Mouse (Mus musculus) splenic B cell, adult 2 months (primary cell): ENCODE data around the gene Nasp.
A peak's percentile ranks its signal among the peaks of the same experiment; 100 is the strongest.
"Not testable (repeated sequence)": the region's sequence is repeated elsewhere in the genome, so short reads cannot be mapped to it uniquely, and the experiment has no call there.

Source experiments
- DNase-seq: peaks from one replicate; pipeline ENCODE4 v3.0.0-alpha.2; 2011; ENCODE audit warnings: low read depth, low spot score
- H3K27me3 ChIP-seq: 2 replicates; pipeline ENCODE4 v1.6.1; 2012; ENCODE audit warnings: mild to moderate bottlenecking, low read length, moderate library complexity, mixed read lengths; ENCODE audit not compliant: control insufficient read depth, poor library complexity, insufficient read depth, severe bottlenecking
- H3K36me3 ChIP-seq: 2 replicates; pipeline ENCODE4 v1.6.1; 2012; ENCODE audit warnings: mild to moderate bottlenecking, low read length, moderate library complexity, mixed read lengths; ENCODE audit not compliant: control insufficient read depth, poor library complexity, insufficient read depth, severe bottlenecking

The Nasp gene

GRCm38 (mm10) chr4:116627722-116628662 lies at the start of gene Nasp:
TSS of gene Nasp (minus strand) at chr4:116627941.
- DNase-seq: peak; percentile 93
- Histone ChIP-seq H3K27me3 (no peaks in the 10 kb centered on the region), H3K36me3 (no peaks in the 10 kb centered on the region)

- DNase-seq: no peak
These were observed 48.3 kb upstream of the Nasp start for GRCm38 (mm10) chr4:116676027-116676426.

DNA sequence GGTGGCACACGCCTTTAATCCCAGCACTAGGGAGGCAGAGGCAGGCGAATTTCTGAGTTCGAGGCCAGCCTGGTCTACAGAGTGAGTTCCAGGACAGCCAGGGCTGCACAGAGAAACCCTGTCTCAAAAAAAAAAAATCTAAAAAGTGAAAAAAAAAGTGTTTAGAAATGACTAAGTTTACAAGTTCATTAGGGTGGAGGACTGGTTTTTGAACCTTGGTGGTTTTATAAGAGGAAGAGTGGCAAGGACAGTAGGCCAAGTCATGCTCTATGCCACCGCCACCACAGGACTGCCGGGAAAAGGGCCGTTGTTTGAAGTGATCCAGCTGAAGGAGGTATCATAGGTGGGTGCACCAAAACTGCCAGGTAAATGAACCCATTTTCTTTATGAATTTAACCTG lies 47.0 kb upstream of the Nasp start:
- not testable (repeated sequence) for H3K27me3 ChIP-seq, DNase-seq, H3K36me3 ChIP-seq

More at GRCm38 (mm10) chr4:116676027-116676426, 48.3 kb upstream of the Nasp start:
- Histone ChIP-seq H3K27me3 (no peaks in the 10 kb centered on the region), H3K36me3 (no peaks in the 10 kb centered on the region)

- DNase-seq: no peak
- Histone ChIP-seq H3K27me3 (no peaks in the 10 kb centered on the region), H3K36me3 (no peaks in the 10 kb centered on the region)
These were observed 45.0 kb upstream of the Nasp start for GRCm38 (mm10) chr4:116672785-116673184.

DNA sequence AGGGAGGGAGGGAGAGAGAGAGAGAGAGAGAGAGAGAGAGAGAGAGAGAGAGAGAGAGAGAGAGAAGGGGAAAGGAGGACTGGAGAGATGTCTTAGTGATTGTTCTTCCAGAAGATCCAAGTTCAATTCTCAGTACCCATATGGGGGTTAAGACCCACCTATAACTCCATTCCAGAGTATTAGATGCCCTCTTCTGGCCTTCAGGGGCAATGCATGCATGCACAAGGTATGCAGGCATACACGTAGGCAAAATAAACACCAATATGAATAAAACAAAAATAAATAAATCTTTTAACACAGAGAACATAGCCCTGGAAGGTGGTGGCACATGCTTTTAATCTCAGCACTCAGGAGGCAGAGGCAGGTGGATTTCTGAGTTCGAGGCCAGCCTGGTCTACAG lies 41.5 kb upstream of the Nasp start:
- no peaks in the 10 kb centered on the region for H3K36me3 ChIP-seq
- DNase-seq: peak; percentile 31
- no peaks in the 10 kb centered on the region for H3K27me3 ChIP-seq

- no peaks in the 10 kb centered on the region for H3K36me3 ChIP-seq
- peak; percentile 57 for DNase-seq
- no peaks in the 10 kb centered on the region for H3K27me3 ChIP-seq
These were observed 40.4 kb upstream of the Nasp start for GRCm38 (mm10) chr4:116668145-116668544.

- Histone ChIP-seq H3K36me3 (no peaks in the 10 kb centered on the region), H3K27me3 (no peaks in the 10 kb centered on the region)
- peak; percentile 30 for DNase-seq
These were observed 38.9 kb upstream of the Nasp start for GRCm38 (mm10) chr4:116666625-116667024.

GRCm38 (mm10) chr4:116661998-116662397 lies 34.3 kb upstream of the Nasp start:
- Histone ChIP-seq H3K36me3 (no peaks in the 10 kb centered on the region), H3K27me3 (no peaks in the 10 kb centered on the region)
- DNase-seq: no peak

GRCm38 (mm10) chr4:116660829-116661228 lies 33.1 kb upstream of the Nasp start:
- DNase-seq: no peak
- no peaks in the 10 kb centered on the region for H3K27me3 ChIP-seq
- no peaks in the 10 kb centered on the region for H3K36me3 ChIP-seq

GRCm38 (mm10) chr4:116659916-116660315 lies 32.2 kb upstream of the Nasp start:
- not testable (repeated sequence) for H3K36me3 ChIP-seq, DNase-seq, H3K27me3 ChIP-seq

DNA sequence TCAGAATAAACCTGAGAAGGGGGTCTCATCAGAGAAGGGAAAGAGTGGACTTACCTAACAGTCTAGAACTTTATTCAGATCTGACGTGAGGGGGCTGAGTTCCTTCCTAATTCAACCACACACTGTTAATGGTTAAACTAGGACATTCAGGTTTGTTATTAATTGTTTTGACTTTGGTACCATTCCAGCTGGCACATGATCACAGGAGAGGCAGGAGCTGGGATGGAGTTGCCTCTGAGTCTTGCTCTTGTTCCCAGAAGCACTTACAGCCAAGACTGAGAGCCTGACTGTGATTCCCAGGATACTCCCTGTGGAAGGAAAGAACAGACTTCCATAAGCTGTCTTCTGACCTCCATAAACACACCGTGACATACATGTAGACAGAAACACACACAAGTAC lies 31.7 kb upstream of the Nasp start:
- Histone ChIP-seq H3K27me3 (no peaks in the 10 kb centered on the region), H3K36me3 (no peaks in the 10 kb centered on the region)
- DNase-seq: no peak

GRCm38 (mm10) chr4:116657971-116658370 lies 30.2 kb upstream of the Nasp start:
- no peak for DNase-seq
- H3K36me3 ChIP-seq: no peaks in the 10 kb centered on the region
- H3K27me3 ChIP-seq: no peaks in the 10 kb centered on the region

DNA sequence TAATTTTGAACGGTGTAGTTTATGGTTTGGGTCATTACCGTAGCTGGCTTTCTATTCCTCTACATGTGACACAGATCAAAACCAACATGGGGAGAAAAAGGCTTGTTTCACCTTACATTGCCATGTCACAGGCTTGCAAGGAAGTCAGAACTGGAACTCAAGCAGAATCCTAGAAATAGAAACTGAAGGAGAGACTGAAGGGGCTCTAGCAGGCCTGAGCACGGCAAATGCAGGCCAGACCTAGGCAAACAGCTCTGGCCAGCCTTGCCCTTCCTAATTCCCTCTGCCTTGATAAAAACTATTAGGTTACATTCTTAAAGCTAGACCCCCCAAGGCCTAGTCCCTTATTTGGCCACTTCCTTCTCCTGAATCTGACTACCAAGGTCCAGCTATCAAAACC lies 27.9 kb upstream of the Nasp start:
- no peaks in the 10 kb centered on the region for H3K27me3 ChIP-seq
- no peaks in the 10 kb centered on the region for H3K36me3 ChIP-seq
- DNase-seq: no peak

GRCm38 (mm10) chr4:116655100-116655499 lies 27.4 kb upstream of the Nasp start:
- Histone ChIP-seq H3K36me3 (no peaks in the 10 kb centered on the region), H3K27me3 (no peaks in the 10 kb centered on the region)
- DNase-seq: no peak

DNA sequence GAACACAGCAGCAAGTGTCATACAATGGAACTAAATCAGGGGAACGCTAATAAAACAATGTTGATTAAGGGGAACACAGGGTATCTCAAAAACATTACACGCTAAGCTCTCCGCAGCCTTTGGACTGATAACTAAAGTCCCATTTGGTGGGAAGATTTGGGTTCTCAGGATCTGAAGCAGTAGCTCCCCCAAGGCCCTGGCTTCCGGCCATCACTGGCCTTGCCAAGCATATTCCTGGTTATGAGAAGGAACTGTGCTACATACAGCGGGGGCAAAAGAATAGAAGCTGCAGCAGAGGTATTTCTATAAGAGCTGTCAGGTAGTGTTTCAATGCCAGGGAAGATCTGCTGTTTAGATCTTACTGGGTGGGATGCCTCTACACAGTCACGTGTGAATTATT lies 25.5 kb upstream of the Nasp start:
- H3K27me3 ChIP-seq: no peaks in the 10 kb centered on the region
- DNase-seq: no peak
- no peaks in the 10 kb centered on the region for H3K36me3 ChIP-seq

GRCm38 (mm10) chr4:116651797-116652135 lies 24.0 kb upstream of the Nasp start:
- no peak for DNase-seq
- no peaks in the 10 kb centered on the region for H3K27me3 ChIP-seq
- H3K36me3 ChIP-seq: 0 out of 2 replicates have a peak, but pooled peaks cover 2% of the 10 kb centered on the region
